Mouse (Mus musculus): ENCODE results near the gene Spdef.
A peak's percentile ranks its signal among the peaks of the same experiment; 100 is the strongest.

Spdef gene

DNA sequence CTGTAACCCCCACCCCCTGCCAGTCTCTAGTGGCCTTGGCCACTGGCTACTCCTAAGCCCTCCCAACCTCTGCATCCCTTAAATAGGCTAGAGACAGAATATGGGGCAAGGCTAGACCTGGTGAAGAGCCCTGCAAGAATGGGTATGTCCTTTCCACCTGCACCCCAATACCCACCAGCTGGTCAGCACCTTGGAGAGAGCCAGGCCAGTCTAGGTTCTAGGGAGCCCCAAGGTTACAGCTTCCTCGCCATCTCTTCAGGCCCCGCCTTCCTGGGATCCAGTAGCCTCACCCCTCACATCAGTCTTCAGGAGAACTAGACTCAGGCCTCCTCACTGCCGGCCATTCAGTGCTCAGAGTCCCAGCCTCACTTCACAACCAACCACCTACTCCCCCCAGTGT, 4.4 kb downstream of the Spdef start:
- no peak for DNase-seq

DNA sequence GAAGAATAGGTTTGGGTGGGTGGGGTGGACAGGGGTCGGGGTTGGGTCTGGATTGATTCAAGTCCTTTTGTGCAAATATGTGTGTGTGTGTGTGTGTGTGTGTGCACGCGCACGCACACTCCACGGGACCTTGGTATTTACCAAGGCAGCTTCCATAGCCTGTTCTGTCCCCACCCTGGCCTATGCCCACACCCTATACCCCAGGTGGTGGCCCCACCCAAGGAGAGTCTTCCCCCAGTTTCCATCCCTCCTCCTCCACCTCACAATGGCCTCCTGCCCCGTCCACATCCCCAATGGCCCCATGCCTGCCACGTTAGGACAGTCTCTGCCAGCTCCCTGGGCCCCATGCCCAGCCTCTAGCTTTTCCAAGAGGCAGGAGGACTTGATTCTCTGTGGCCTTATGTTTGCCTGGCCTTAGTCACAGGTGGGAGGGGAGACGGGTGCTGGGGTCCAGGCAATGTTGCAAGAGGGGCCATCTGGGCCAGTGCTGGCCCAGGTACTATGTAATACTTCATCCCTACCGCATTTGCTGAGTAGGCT, 7.6 kb downstream of the Spdef start:
- DNase-seq = peak; percentile 91

DNA sequence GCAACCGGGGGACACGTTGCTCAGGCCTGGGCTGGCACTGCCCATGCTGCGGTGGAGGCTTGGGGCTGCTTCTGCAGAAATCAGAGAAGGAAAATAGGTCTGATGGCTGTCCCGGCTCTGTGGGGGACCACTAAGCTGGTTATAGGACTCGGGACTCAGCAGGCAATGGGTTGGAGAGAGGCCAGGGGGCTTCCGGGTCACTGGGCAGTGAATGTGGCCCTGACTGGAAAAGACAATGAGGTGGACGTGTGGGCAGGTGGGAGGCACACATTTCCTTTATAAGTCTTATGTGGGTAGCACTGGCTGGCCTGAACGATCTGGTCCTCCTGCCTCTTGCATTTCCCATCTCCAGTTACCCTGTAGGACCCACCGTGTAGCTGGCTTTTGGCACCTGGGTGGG, 8.4 kb downstream of the Spdef start:
- no peak for DNase-seq

DNA sequence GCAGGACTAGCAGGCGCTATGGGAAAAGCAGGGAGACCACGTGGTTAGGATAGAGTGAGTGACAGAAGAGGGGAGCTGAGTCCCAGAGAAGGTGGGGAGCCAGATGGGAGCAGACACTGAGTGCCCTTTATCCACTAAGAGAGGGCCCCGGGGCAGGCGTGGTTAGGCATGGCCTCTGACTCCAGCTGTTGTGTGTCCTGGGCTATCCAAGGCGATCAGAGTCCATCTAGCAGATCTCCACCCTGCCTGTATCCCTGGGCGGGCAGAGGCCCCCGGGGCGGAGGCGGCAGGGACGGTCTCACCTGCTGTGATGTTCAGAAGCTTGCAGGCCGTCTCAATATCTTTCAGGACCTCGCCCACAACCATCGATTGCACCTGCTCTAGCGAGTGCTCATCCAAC, 9.1 kb downstream of the Spdef start:
- no peak for DNase-seq

DNA sequence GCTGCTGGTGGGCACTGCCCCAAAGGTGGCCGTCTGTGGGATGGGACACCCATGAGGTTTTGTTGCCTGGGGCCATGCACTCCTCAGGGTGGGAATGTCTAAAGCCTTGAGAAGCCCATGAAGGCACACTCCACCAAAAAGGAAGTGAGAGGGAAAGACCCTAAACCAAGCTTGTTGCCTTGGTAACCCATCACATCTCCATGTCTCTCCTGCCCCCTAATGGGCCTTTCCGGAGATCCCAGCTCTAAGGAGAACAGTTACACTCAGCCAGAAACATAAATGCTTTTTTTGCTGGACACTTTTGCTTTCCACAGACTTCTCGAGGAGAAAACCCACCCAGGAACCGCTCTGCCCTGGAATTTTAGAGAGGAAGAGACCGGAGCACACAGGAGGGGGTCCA, 10.5 kb downstream of the Spdef start:
- no peak for DNase-seq

DNA sequence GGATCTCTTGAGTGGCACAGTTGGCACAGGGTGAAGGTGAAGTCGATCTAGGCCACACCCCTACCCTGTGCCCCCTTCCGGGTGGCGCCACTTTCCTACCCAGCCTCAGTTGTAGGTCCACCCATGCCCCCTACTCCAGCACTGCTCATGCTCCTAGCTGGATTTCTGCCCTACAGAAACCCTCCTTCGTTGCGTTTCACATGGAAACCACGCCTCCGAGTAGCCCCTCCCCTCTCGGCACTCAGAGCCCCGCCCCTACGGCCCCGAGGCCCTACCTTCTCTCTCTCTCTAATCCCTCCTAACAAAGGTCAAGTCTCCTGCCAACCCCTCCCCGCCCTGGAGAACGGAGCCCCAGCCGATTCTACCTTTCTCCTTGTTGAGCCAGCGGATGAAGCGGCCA, 12.0 kb downstream of the Spdef start:
- no peak for DNase-seq

DNA sequence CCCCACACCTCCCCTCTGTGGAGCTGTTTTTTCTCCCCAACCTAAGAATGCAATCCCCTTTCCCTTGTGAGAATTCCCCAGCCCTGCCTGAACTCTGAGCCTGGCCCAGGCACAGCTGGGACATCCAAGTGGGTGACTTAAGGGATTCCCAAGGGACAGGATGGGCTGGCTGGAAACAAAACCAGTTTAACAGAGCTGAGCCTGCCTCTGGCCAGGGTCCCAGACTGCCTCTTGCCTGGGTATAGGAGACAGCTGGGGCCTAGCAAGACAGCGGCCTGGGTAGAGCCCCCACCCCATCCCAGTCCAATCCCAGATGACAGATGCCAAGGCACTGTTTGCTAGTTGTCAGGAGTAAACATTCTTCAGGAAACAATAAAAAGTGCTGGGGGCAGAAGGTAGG, 15.9 kb downstream of the Spdef start:
- no peak for DNase-seq

DNA sequence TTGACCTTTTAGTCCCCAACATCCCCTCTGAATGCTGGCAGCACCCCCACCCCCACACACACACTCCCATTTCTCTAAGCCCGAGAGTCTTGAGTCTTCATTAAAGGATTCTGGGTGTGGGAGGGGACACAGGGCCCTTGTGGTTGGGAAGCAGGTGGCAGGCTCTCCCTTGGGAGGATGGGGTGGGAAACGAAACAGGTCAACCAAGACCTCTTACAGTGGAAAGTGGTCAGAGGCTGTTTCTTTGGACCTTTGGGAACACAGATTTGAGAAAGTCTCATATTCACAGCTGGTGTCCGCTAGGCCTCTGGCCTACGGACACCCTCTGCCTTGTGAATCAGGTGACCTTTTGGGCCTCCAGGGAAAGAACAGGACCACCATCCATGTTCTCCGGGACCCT, 19.1 kb downstream of the Spdef start:
- DNase-seq = no peak

DNA sequence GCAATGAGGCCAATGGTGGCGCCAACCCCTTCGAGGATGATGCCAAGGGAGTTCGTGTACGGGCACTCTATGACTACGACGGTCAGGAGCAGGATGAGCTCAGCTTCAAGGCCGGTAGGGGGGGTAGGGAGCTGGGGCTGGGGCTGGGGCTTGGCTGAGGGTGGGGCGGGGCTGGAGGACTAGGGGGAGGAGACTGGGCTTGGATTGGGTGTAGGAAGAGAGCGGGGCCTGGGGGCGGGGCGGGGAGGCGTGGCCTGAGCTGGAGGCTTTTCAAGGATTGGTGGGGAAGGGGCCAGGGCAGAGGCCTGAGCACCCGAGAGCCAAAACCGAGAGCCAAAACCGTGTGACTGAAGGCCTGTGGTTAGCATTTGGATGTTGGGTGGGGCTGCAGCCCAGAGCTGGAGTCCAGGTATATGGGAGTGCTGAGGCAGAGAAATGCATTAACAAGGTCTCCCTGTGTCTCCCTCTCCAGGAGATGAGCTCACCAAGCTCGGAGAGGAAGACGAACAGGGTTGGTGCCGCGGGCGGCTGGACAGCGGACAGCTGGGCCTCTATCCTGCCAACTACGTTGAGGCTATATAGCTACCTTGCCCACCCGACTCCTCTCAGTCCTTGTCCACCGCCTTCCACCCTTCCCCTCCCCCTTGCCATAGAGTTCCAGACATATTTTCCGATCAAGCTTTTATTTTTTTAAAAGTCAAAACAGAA, 20.6 kb downstream of the Spdef start:
- no peak for DNase-seq

DNA sequence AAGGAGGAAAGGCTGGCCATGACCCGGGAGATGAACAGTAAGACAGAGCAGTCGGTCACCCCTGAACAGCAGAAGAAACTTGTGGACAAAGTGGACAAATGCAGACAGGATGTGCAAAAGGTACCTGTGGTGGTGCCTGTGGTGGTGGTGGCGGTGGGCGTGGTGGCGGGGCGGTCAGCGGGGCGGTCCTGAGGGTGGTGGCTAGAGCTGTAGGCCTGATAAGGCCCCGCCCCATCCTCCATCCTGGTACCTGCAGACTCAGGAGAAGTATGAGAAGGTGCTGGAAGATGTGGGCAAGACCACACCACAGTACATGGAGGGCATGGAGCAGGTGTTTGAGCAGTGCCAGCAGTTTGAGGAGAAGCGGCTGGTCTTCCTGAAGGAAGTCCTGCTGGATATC, 23.1 kb downstream of the Spdef start:
- DNase-seq = no peak

DNA sequence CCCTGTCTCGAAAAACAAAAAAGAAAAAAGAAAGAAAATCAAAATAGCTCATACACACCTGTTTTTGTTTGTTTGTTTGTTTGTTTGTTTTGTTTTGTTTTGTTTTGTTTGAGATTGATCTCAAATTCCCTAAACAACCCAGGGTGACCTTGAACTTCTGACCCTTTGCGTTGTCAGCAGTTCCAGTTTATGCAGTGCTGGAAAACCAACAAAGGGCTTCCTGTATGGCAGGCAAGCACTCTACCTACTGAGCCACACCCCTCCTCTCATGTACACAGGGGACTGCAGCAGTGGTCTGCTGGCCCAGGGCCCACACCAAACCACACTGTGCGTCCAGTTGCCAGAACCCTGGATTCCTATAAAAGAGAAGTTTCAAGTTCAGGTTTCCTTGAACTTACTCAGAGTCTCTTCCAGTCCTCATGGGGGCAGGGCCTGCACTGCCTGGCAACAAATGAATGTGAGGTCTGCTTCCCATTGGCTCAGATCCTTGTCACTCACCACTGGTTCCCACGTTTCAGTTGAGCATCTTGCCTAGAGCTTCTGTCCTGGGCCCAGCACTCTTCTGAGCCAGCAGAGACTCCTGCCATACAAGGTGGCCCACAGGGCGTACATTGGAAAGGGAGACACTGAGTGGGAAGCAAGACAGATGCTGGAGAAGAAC, 24.7 kb downstream of the Spdef start:
- no peak for DNase-seq

DNA sequence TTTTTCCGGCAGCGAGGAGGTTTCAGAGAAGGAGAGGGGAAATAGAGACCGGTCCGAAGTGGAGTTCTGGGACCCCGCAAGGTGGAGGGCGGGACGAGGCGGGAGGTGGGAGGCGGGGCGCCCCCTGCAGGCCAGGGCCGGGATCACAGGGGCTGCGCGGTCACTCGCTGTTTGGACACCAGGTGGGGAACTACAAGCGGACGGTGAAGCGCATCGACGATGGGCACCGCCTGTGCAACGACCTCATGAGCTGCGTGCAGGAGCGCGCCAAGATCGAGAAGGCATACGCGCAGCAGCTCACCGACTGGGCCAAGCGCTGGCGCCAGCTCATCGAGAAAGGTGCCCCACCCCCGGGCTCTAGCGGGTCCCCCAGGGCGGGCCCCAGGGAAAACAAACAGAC, 26.2 kb downstream of the Spdef start:
- DNase-seq = peak; percentile 73

DNA sequence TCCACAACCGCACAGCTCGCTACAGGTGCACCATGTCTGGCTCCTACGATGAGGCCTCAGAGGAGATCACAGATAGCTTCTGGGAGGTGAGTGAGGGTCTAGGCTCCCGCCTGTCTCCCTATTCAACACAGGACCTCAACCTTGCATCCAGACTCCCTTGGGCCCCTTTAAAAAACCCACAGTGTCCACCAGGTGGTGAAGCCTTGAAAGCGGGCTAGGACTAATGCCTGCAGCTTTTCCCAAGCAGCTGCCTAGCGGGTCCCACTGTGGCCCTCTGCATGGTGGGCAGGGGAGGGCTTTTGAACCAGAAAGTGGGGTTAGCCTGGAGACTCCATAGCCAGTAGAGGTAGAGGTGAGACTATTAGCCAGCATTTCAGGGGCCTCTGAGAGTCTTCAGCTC, 26.9 kb downstream of the Spdef start:
- DNase-seq = no peak

DNA sequence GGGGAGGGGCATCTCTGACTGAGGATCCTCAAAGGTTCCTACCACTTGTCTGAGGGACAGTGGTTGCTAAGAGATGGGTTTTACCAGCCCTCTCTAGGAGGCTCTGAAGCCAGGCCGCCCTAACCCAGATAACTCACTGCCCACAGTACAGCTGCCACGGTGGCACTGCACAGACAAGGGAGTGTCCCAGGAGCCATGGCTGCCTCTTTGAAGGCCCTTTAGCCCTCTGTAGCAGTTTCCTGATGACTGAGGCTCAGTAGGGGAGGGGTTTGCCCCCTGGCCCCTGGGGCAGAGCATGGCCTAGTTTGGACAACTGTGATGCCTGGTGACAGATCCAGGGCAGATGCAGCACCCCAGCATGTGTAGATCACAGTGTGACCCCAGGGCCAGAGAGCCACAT, 27.9 kb downstream of the Spdef start:
- DNase-seq = no peak

DNA sequence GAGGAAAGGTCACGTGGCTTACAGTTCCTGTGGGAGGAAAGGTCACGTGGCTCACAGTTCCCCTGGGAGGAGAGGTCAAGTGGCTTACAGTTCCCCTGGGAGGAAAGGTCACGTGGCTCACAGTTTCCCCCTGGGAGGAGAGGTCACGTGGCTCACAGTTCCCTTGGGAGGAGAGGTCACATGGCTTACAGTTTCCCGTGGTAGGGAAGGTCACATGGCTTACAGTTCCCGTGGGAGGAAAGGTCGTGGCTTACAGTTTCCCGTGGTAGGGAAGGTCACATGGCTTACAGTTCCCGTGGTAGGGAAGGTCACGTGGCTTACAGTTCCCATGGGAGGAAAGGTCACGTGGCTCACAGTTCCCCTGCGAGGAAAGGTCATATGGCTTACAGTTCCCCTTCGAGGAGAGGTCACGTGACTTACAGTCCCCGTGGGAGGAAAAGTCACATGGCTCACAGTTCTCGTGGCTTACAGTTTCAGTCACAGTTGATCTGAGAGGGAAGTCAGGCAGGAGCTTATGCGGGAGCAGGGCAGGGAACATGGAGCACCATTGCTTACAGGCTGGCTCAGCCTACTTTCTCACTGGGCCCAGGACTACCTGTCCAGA, 29.0 kb downstream of the Spdef start:
- no peak for DNase-seq

DNA sequence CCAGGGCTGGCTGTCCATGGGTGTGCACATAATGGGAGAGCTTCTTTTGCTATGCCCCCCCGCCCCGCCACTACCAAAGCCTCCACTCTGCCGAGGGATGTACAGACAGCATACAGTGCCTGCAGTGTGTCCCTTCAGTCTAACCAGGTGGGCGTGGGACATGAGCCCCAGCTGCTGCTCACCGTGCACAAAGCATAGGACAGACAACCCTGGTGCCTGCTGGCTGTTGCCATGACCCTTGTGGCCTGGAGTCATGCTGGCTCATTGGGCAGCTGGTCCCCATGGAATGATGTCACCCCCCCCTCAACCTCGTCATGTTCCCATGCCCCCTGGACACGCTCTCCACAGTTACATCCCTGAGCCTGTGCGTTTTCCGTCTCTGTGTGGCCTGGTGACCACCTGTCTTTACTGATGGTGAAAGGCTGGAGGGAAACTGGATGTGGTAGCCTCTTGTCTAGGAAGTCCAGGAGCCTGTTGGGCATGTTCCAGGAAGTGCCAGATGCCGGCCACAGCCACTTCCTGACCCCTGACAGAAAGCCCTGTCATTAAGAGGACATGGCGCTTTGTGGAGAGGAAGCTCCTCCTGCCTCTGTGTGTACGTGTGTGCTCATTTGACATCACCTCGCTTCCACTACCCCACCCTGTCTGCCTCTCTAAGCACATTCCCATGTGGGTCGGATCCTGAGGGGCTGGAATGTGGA, 37.6 kb downstream of the Spdef start:
- no peak for DNase-seq

DNA sequence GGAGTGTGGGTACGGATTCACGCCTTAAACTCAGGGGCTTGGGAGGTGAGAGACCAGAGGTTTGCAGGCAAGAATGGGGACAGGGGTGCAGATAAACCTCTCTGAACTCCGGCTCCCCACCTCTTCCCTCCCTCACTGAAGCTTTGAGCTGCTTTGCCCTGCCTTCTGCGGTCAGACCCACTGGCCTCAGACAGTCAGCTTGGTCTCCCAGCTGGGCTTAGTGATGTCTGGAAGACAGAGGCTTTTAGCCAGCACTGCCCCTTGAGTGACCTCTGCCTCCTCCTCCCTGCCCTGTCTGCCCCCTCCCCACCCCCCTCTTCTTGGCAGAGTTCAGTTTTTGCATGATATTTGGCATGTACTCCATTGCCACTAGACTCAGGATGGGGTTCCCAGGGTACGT, 42.4 kb downstream of the Spdef start:
- DNase-seq = no peak

DNA sequence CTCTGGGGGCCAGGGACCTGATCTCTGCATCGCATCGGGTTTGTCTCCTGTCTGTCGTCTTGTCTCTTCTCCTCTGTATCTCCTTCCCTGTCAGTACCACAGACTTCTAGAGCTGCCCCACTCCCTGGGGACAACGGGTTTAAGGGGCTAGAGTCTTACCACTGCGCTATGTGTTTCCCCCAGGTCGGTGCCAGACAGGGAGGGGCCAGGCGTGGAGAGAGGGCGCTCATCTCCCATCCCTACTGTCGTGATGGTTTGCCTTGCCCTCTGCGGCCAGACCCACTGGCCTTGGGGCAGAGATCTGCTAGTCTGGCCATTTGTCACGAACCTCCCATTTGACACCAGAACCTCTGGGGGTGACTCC, 43.2 kb downstream of the Spdef start:
- DNase-seq = no peak

DNA sequence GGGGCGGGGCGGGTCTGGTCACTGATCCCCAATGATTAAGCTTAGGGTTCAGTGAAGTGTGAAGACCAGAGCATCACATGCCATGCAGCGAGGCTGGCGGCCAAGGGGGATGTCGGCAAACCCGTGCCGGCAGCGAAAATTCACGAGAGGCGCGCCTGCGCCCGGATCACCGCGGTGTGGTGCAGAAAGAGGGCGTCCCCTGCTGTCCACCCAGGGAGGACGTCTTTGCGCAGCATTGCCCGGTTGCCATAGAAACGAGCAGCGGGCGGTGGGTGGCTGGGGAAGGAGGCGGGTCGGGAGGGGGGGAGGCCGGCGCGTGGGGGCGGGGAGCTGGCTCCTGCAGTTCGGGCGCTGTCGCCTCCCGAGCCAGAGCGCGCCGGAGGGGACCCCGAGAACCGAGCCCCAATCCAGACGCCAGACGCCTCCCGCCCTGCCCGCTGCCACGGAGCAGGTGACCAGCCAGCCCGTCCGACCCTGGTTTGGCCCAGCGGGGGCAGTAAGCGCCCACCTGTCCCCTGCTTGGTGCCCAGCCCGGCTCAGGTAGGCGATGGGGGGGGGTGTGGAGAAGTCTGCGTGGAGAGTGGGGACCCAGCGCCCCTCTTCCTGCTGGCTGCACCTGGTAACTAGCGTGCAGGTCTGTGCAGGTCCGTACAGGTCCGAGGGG, 43.7 kb downstream of the Spdef start:
- peak; percentile 78 for DNase-seq

DNA sequence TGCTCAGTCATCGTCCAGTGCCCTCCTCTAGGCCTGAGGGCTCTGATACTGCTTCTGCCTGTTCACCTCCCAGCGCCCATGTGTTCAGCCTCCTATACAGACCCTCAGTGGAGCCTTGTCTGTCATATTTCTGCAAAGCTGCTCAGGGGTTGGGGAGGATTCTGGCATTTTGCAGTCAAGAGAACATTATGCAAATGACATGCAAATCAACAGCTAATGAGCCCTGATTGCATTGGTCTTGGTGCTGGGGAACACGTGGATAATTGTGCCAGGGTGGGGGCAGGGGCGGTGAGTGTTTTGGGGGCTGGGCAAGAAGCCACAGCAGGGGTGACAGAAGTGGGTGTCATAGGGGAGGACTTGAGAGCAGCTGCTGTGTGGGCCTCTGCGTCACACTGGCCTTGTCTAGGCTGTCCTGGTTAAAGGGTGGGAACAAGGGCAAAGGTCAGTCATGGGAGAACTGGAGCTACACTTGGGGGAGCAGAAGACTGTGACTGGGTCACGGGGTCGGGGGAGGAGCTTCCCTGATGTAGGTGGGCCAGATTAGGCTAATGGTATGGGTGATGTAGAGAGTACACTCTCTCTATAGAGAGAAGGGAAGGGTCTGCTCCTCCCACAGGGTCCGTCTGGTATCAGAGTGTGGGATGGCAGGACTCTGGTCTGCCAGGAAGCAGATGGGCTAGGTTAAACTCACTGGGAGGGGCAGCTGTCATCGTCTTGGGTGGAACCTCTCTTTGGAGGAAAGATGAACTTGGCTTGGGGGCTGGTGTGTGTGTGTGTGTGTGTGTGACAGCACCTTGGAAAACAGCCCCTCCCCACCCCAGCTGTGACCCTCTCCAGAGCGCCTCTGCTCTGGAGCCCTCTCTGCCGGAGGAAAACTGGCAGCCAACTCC, 49.6 kb downstream of the Spdef start:
- DNase-seq = no peak

DNA sequence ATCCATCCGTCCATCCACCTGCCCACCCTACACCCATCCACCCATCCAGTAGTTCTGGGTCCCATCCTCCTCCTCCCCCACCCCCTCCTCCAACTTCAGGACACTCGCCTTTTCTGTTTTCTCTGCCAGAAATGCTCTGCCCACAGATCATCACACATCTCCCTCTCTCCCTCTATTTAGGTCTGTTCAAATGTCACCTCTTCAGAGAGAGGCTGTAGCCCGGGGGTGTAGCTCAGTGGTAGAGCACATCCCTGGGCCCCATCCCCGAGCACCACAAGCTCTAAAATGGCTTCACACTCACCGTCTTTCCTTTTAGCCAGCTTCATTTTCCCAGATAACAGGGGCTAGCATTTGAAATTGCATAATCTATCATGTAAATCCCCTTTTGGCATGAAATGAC, 51.0 kb downstream of the Spdef start:
- no peak for DNase-seq

DNA sequence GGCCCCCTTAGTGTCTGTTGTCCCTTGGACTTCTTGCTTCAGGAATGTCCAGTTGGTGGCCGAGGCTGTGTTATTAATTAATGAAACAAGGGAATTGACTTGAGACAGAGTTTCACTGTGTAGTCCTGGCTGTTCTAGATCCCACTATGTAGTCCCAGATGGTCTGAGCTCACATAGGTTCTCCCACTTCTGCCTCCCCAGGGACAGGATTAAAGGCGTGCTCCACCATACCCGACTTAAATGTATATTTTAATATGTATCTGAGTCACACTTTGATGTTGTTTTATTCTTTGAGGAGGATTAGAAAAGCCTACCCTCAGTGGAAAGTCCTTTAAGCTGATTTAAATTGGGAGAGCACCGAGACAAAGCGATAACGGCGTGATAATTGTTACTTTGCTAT, 52.5 kb downstream of the Spdef start:
- no peak for DNase-seq
